Mouse (Mus musculus): ENCODE measurements at regions not wholly inside any gene's neighbourhood (a gene's known extent, or its start where the extent isn't known, plus 50 kb on each side); places are given as distances from the start of the nearest gene placed in this dataset.
A peak's percentile ranks its signal among the peaks of the same experiment; 100 is the strongest.

GRCm38 (mm10) chr13:40652916-40653315, 85.3 kb downstream of the Tfap2a start:
- H3K4me1 ChIP-seq (replicated peaks; ENCODE audit: control insufficient read depth, insufficient read depth, low read length), result 0 out of 2 replicates have a peak, but pooled peaks cover 6% of the 10 kb centered on the region
- no peak overlapping the region for H3K27ac ChIP-seq
- DNase-seq (ENCODE audit: low spot score) (no peak), ATAC-seq (ENCODE audit: low FRiP score) (no peak)
- no peak overlapping the region for H3K4me2 ChIP-seq (replicated peaks)
- no peaks in the 10 kb centered on the region for H3K36me3 ChIP-seq (replicated peaks; ENCODE audit: control insufficient read depth, insufficient read depth)
- H3K9ac ChIP-seq, result no peak overlapping the region
- 62% methylated on average over 3 of the region's 3 CpGs for WGBS
- H3K27me3 ChIP-seq (ENCODE audit: control insufficient read depth, insufficient read depth, low read length), result no peaks in the 10 kb centered on the region
- no peak overlapping the region for H3K4me3 ChIP-seq (replicated peaks; ENCODE audit: low read length)
- H3K9me3 ChIP-seq (ENCODE audit: control insufficient read depth, low read length), result no peaks in the 10 kb centered on the region

GRCm38 (mm10) chr13:40651056-40651455, 87.1 kb downstream of the Tfap2a start:
- peak; percentile 78 for DNase-seq (ENCODE audit: low spot score)
- peak; percentile 62; the same call in 1 of the 2 replicates for ATAC-seq (ENCODE audit: low FRiP score)
- no peak overlapping the region for H3K9ac ChIP-seq

GRCm38 (mm10) chr13:40650036-40650709, 88.0 kb downstream of the Tfap2a start:
- no peaks in the 10 kb centered on the region for H3K9me3 ChIP-seq (ENCODE audit: control insufficient read depth, low read length)
- 0 out of 2 replicates have a peak, but pooled peaks cover 6% of the 10 kb centered on the region for H3K4me1 ChIP-seq (replicated peaks; ENCODE audit: control insufficient read depth, insufficient read depth, low read length)
- no peak overlapping the region for H3K4me3 ChIP-seq (replicated peaks; ENCODE audit: low read length)
- no peaks in the 10 kb centered on the region for H3K27me3 ChIP-seq (ENCODE audit: control insufficient read depth, insufficient read depth, low read length)
- no peak overlapping the region for H3K9ac ChIP-seq
- DNase-seq (ENCODE audit: low spot score) (no peak), ATAC-seq (ENCODE audit: low FRiP score) (no peak)
- H3K27ac ChIP-seq, result no peak overlapping the region
- H3K36me3 ChIP-seq (replicated peaks; ENCODE audit: control insufficient read depth, insufficient read depth), result no peaks in the 10 kb centered on the region
- H3K4me2 ChIP-seq (replicated peaks), result peak overlapping the region; percentile 17; the same call in 1 of the 2 replicates
- WGBS, result 22% methylated on average over 10 of the region's 10 CpGs

More at GRCm38 (mm10) chr13:40651056-40651455, 87.1 kb downstream of the Tfap2a start:
- Histone ChIP-seq H3K27me3 (ENCODE audit: control insufficient read depth, insufficient read depth, low read length) (no peaks in the 10 kb centered on the region), H3K4me1 (replicated peaks; ENCODE audit: control insufficient read depth, insufficient read depth, low read length) (0 out of 2 replicates have a peak, but pooled peaks cover 6% of the 10 kb centered on the region), H3K36me3 (replicated peaks; ENCODE audit: control insufficient read depth, insufficient read depth) (no peaks in the 10 kb centered on the region), H3K9me3 (ENCODE audit: control insufficient read depth, low read length) (no peaks in the 10 kb centered on the region), H3K27ac (no peak overlapping the region), H3K4me2 (replicated peaks) (peak overlapping the region; percentile 8; the same call in 1 of the 2 replicates), H3K4me3 (replicated peaks; ENCODE audit: low read length) (no peak overlapping the region)
- WGBS, result 43% methylated on average over 16 of the region's 16 CpGs

GRCm38 (mm10) chr13:40649096-40650035, 88.8 kb downstream of the Tfap2a start:
- ATAC-seq (ENCODE audit: low FRiP score), result peak; percentile 48; the same call in 1 of the 2 replicates
- Histone ChIP-seq H3K27ac (no peak overlapping the region), H3K9ac (no peak overlapping the region), H3K4me3 (replicated peaks; ENCODE audit: low read length) (no peak overlapping the region), H3K36me3 (replicated peaks; ENCODE audit: control insufficient read depth, insufficient read depth) (no peaks in the 10 kb centered on the region), H3K9me3 (ENCODE audit: control insufficient read depth, low read length) (no peaks in the 10 kb centered on the region), H3K4me1 (replicated peaks; ENCODE audit: control insufficient read depth, insufficient read depth, low read length) (0 out of 2 replicates have a peak, but pooled peaks cover 6% of the 10 kb centered on the region), H3K27me3 (ENCODE audit: control insufficient read depth, insufficient read depth, low read length) (no peaks in the 10 kb centered on the region), H3K4me2 (replicated peaks) (peak overlapping the region; percentile 17; the same call in 1 of the 2 replicates)
- WGBS, result 35% methylated on average over 10 of the region's 10 CpGs
- no peak for DNase-seq (ENCODE audit: low spot score)

GRCm38 (mm10) chr13:40646131-40646530, 92.0 kb downstream of the Tfap2a start:
- Histone ChIP-seq H3K9me3 (ENCODE audit: control insufficient read depth, low read length) (no peaks in the 10 kb centered on the region), H3K4me1 (replicated peaks; ENCODE audit: control insufficient read depth, insufficient read depth, low read length) (0 out of 2 replicates have a peak, but pooled peaks cover 6% of the 10 kb centered on the region), H3K9ac (no peak overlapping the region), H3K36me3 (replicated peaks; ENCODE audit: control insufficient read depth, insufficient read depth) (no peaks in the 10 kb centered on the region), H3K27ac (no peak overlapping the region), H3K4me2 (replicated peaks) (no peak overlapping the region), H3K4me3 (replicated peaks; ENCODE audit: low read length) (no peak overlapping the region), H3K27me3 (ENCODE audit: control insufficient read depth, insufficient read depth, low read length) (no peaks in the 10 kb centered on the region)
- ATAC-seq (ENCODE audit: low FRiP score) (no peak), DNase-seq (ENCODE audit: low spot score) (no peak)
- 84% methylated on average over 10 of the region's 10 CpGs for whole genome bisulfite sequencing

GRCm38 (mm10) chr13:40645646-40646045, 92.5 kb downstream of the Tfap2a start:
- H3K9me3 ChIP-seq (ENCODE audit: control insufficient read depth, low read length), result no peaks in the 10 kb centered on the region
- ATAC-seq (ENCODE audit: low FRiP score), result no peak
- DNase-seq (ENCODE audit: low spot score), result no peak
- 56% methylated on average over 3 of the region's 3 CpGs for WGBS
- no peak overlapping the region for H3K9ac ChIP-seq
- no peak overlapping the region for H3K27ac ChIP-seq
- H3K4me3 ChIP-seq (replicated peaks; ENCODE audit: low read length), result no peak overlapping the region
- H3K36me3 ChIP-seq (replicated peaks; ENCODE audit: control insufficient read depth, insufficient read depth), result no peaks in the 10 kb centered on the region
- no peak overlapping the region for H3K4me2 ChIP-seq (replicated peaks)
- 0 out of 2 replicates have a peak, but pooled peaks cover 6% of the 10 kb centered on the region for H3K4me1 ChIP-seq (replicated peaks; ENCODE audit: control insufficient read depth, insufficient read depth, low read length)
- no peaks in the 10 kb centered on the region for H3K27me3 ChIP-seq (ENCODE audit: control insufficient read depth, insufficient read depth, low read length)

GRCm38 (mm10) chr13:40642931-40643330, 95.2 kb downstream of the Tfap2a start:
- ATAC-seq (ENCODE audit: low FRiP score), result no peak
- 57% methylated on average over 6 of the region's 6 CpGs for WGBS

GRCm38 (mm10) chr13:40637269-40637668, 100.9 kb downstream of the Tfap2a start:
- Histone ChIP-seq H3K27ac (no peak overlapping the region), H3K9me3 (ENCODE audit: control insufficient read depth, low read length) (no peaks in the 10 kb centered on the region), H3K27me3 (ENCODE audit: control insufficient read depth, insufficient read depth, low read length) (no peaks in the 10 kb centered on the region), H3K36me3 (replicated peaks; ENCODE audit: control insufficient read depth, insufficient read depth) (no peaks in the 10 kb centered on the region), H3K4me1 (replicated peaks; ENCODE audit: control insufficient read depth, insufficient read depth, low read length) (no peaks in the 10 kb centered on the region), H3K9ac (no peak overlapping the region), H3K4me3 (replicated peaks; ENCODE audit: low read length) (no peak overlapping the region), H3K4me2 (replicated peaks) (no peak overlapping the region)
- WGBS, result 91% methylated on average over 6 of the region's 6 CpGs
- ATAC-seq (ENCODE audit: low FRiP score) (no peak), DNase-seq (ENCODE audit: low spot score) (no peak)

More at GRCm38 (mm10) chr13:40642931-40643330, 95.2 kb downstream of the Tfap2a start:
- Histone ChIP-seq H3K27me3 (ENCODE audit: control insufficient read depth, insufficient read depth, low read length) (no peaks in the 10 kb centered on the region), H3K4me2 (replicated peaks) (no peak overlapping the region), H3K27ac (no peak overlapping the region), H3K9ac (no peak overlapping the region), H3K36me3 (replicated peaks; ENCODE audit: control insufficient read depth, insufficient read depth) (no peaks in the 10 kb centered on the region), H3K4me3 (replicated peaks; ENCODE audit: low read length) (no peak overlapping the region), H3K9me3 (ENCODE audit: control insufficient read depth, low read length) (no peaks in the 10 kb centered on the region), H3K4me1 (replicated peaks; ENCODE audit: control insufficient read depth, insufficient read depth, low read length) (no peaks in the 10 kb centered on the region)
- no peak for DNase-seq (ENCODE audit: low spot score)

GRCm38 (mm10) chr13:40617881-40618280, 120.3 kb downstream of the Tfap2a start:
- Histone ChIP-seq H3K4me1 (replicated peaks; ENCODE audit: control insufficient read depth, insufficient read depth, low read length) (no peaks in the 10 kb centered on the region), H3K4me3 (replicated peaks; ENCODE audit: low read length) (no peak overlapping the region), H3K9me3 (ENCODE audit: control insufficient read depth, low read length) (no peaks in the 10 kb centered on the region), H3K27me3 (ENCODE audit: control insufficient read depth, insufficient read depth, low read length) (no peaks in the 10 kb centered on the region), H3K27ac (no peak overlapping the region), H3K36me3 (replicated peaks; ENCODE audit: control insufficient read depth, insufficient read depth) (no peaks in the 10 kb centered on the region), H3K4me2 (replicated peaks) (no peak overlapping the region), H3K9ac (no peak overlapping the region)
- WGBS, result 96% methylated on average over 20 of the region's 20 CpGs
- DNase-seq (ENCODE audit: low spot score), result no peak
- no peak for ATAC-seq (ENCODE audit: low FRiP score)
